Mouse (Mus musculus): ENCODE data around the gene Hist2h3b. TPM values are rescaled to one million over a fixed set of nuclear protein-coding genes. Genes with fewer than 3 reads are reported as not detected.
A peak's percentile ranks its signal among the peaks of the same experiment; 100 is the strongest.
"Not testable (repeated sequence)": the region's sequence is repeated elsewhere in the genome, so short reads cannot be mapped to it uniquely, and the experiment has no call there.

Gene Hist2h3b
- polyA plus RNA-seq, 1 experiment from 2014 or later, result 87.1 TPM

- peak overlapping the region; percentile 32 for H3K9ac ChIP-seq
- H3K9me3 ChIP-seq, result no peaks in the 10 kb centered on the region
- H3K36me3 ChIP-seq, result no peaks in the 10 kb centered on the region
- peaks cover 46% of the 10 kb centered on the region for H3K4me1 ChIP-seq
- H3K27me3 ChIP-seq, result no peaks in the 10 kb centered on the region
- WGBS, result 71% methylated on average over 9 of the region's 9 CpGs
- no peak for ATAC-seq (ENCODE audit: borderline replicate concordance, extremely low read depth, low FRiP score, low TSS enrichment)
- H3K4me3 ChIP-seq, result peak overlapping the region; percentile 12; the same call in 1 of the 2 replicates
- H3K27ac ChIP-seq, result peak overlapping the region; percentile 87
- peak overlapping the region; percentile 41 for H3K4me2 ChIP-seq
Measured at GRCm38 (mm10) chr3:96240799-96241197, 27.7 kb upstream of the Hist2h3b start.

GRCm38 (mm10) chr3:96243921-96244572 lies 24.4 kb upstream of the Hist2h3b start:
- Histone ChIP-seq H3K27ac (peak overlapping the region; percentile 99), H3K4me1 (peaks cover 36% of the 10 kb centered on the region), H3K36me3 (no peaks in the 10 kb centered on the region), H3K4me2 (peak overlapping the region; percentile 63), H3K9ac (peak overlapping the region; percentile 83; the same call in 1 of the 2 replicates), H3K27me3 (no peaks in the 10 kb centered on the region), H3K9me3 (no peaks in the 10 kb centered on the region), H3K4me3 (peak overlapping the region; percentile 51)
- ATAC-seq (ENCODE audit: borderline replicate concordance, extremely low read depth, low FRiP score, low TSS enrichment), result no peak
- 83% methylated on average over 7 of the region's 7 CpGs for WGBS

- Histone ChIP-seq H3K4me1 (peaks cover 41% of the 10 kb centered on the region), H3K4me2 (peak within 1 kb of the TSS; percentile 63), H3K9ac (peak within 1 kb of the TSS; percentile 83), H3K4me3 (peak within 1 kb of the TSS; percentile 51), H3K27ac (peak within 1 kb of the TSS; percentile 99)
- WGBS, result under 1% methylated on average over 32 of the region's 88 CpGs
- H3K36me3 ChIP-seq, H3K27me3 ChIP-seq, H3K9me3 ChIP-seq: not testable (repeated sequence)
- ATAC-seq (ENCODE audit: borderline replicate concordance, extremely low read depth, low FRiP score, low TSS enrichment), result peak; percentile 87
Measured at GRCm38 (mm10) chr3:96245003-96245886, 23.2 kb upstream of the Hist2h3b start, which contains the start of gene Hist2h2aa1. Gene Hist2h2aa1 (plus strand): TSS chr3:96245497.

- not testable (repeated sequence) for H3K4me2 ChIP-seq
Measured at GRCm38 (mm10) chr3:96246018-96246417, 22.4 kb upstream of the Hist2h3b start.

GRCm38 (mm10) chr3:96246427-96246856 lies 22.0 kb upstream of the Hist2h3b start, which contains the start of gene Hist2h3c1:
Gene Hist2h3c1 (plus strand): TSS chr3:96246685.
- peak within 1 kb of the TSS; percentile 83 for H3K27ac ChIP-seq
- 0% methylated on average over 6 of the region's 47 CpGs for WGBS
- H3K36me3 ChIP-seq, H3K27me3 ChIP-seq, H3K9me3 ChIP-seq: not testable (repeated sequence)
- peak within 1 kb of the TSS; percentile 59 for H3K4me2 ChIP-seq
- peaks cover 34% of the 10 kb centered on the region for H3K4me1 ChIP-seq
- ATAC-seq (ENCODE audit: borderline replicate concordance, extremely low read depth, low FRiP score, low TSS enrichment), result peak; percentile 94
- H3K4me3 ChIP-seq, result peak within 1 kb of the TSS; percentile 46
- peak within 1 kb of the TSS; percentile 37 for H3K9ac ChIP-seq

More at GRCm38 (mm10) chr3:96246018-96246417, 22.4 kb upstream of the Hist2h3b start:
- Histone ChIP-seq H3K9ac (0 out of 2 replicates have a peak overlapping the region, but pooled peaks have one; percentile 29), H3K27ac (peak overlapping the region; percentile 83), H3K4me3 (peak overlapping the region; percentile 34), H3K4me1 (peaks cover 37% of the 10 kb centered on the region)
- H3K27me3 ChIP-seq; H3K36me3 ChIP-seq; ATAC-seq (ENCODE audit: borderline replicate concordance, extremely low read depth, low FRiP score, low TSS enrichment); H3K9me3 ChIP-seq: not testable (repeated sequence)
- WGBS, result 0% methylated on average over 12 of the region's 21 CpGs

GRCm38 (mm10) chr3:96247356-96248140 lies 20.9 kb upstream of the Hist2h3b start:
- Histone ChIP-seq H3K9ac (peak overlapping the region; percentile 37), H3K4me1 (peaks cover 34% of the 10 kb centered on the region), H3K36me3 (no peaks in the 10 kb centered on the region), H3K4me3 (peak overlapping the region; percentile 46), H3K9me3 (no peaks in the 10 kb centered on the region), H3K27ac (peak overlapping the region; percentile 49), H3K4me2 (peak overlapping the region; percentile 59), H3K27me3 (peaks cover 5% of the 10 kb centered on the region; the same call in 1 of the 2 replicates)
- ATAC-seq (ENCODE audit: borderline replicate concordance, extremely low read depth, low FRiP score, low TSS enrichment), result no peak
- 2% methylated on average over 11 of the region's 11 CpGs for WGBS

- WGBS, result 35% methylated on average over 6 of the region's 6 CpGs
- H3K36me3 ChIP-seq, result no peaks in the 10 kb centered on the region
- peak overlapping the region; percentile 59 for H3K4me2 ChIP-seq
- peak overlapping the region; percentile 37 for H3K9ac ChIP-seq
- no peak for ATAC-seq (ENCODE audit: borderline replicate concordance, extremely low read depth, low FRiP score, low TSS enrichment)
- H3K27ac ChIP-seq, result no peak overlapping the region
- H3K27me3 ChIP-seq, result peaks cover 13% of the 10 kb centered on the region; the same call in 1 of the 2 replicates
- H3K4me3 ChIP-seq, result peak overlapping the region; percentile 46
- peaks cover 31% of the 10 kb centered on the region for H3K4me1 ChIP-seq
- no peaks in the 10 kb centered on the region for H3K9me3 ChIP-seq
Measured at GRCm38 (mm10) chr3:96248141-96249033, 20.1 kb upstream of the Hist2h3b start.

GRCm38 (mm10) chr3:96249034-96249345 lies 19.5 kb upstream of the Hist2h3b start:
- H3K4me3 ChIP-seq, result peak overlapping the region; percentile 46

GRCm38 (mm10) chr3:96250890-96251289 lies 17.6 kb upstream of the Hist2h3b start:
- no peaks in the 10 kb centered on the region for H3K9me3 ChIP-seq
- no peak overlapping the region for H3K27ac ChIP-seq
- H3K36me3 ChIP-seq, result no peaks in the 10 kb centered on the region
- H3K9ac ChIP-seq, result no peak overlapping the region
- H3K27me3 ChIP-seq, result peaks cover 34% of the 10 kb centered on the region
- ATAC-seq (ENCODE audit: borderline replicate concordance, extremely low read depth, low FRiP score, low TSS enrichment), result no peak
- H3K4me3 ChIP-seq, result no peak overlapping the region
- 74% methylated on average over 3 of the region's 3 CpGs for WGBS
- H3K4me2 ChIP-seq, result no peak overlapping the region
- peaks cover 19% of the 10 kb centered on the region for H3K4me1 ChIP-seq

More at GRCm38 (mm10) chr3:96249034-96249345, 19.5 kb upstream of the Hist2h3b start:
- 38% methylated on average over 4 of the region's 4 CpGs for WGBS
- peaks cover 25% of the 10 kb centered on the region for H3K4me1 ChIP-seq
- no peaks in the 10 kb centered on the region for H3K9me3 ChIP-seq
- peaks cover 19% of the 10 kb centered on the region; the same call in 1 of the 2 replicates for H3K27me3 ChIP-seq
- H3K27ac ChIP-seq, result no peak overlapping the region
- H3K36me3 ChIP-seq, result no peaks in the 10 kb centered on the region
- H3K9ac ChIP-seq, result no peak overlapping the region
- ATAC-seq (ENCODE audit: borderline replicate concordance, extremely low read depth, low FRiP score, low TSS enrichment), result no peak
- peak overlapping the region; percentile 59 for H3K4me2 ChIP-seq

- Histone ChIP-seq H3K4me2 (no peak overlapping the region), H3K27me3 (peaks cover 34% of the 10 kb centered on the region), H3K9me3 (no peaks in the 10 kb centered on the region), H3K36me3 (no peaks in the 10 kb centered on the region), H3K4me3 (no peak overlapping the region), H3K27ac (no peak overlapping the region), H3K9ac (no peak overlapping the region), H3K4me1 (peaks cover 21% of the 10 kb centered on the region)
- no peak for ATAC-seq (ENCODE audit: borderline replicate concordance, extremely low read depth, low FRiP score, low TSS enrichment)
- WGBS, result 83% methylated on average over 3 of the region's 3 CpGs
Measured at GRCm38 (mm10) chr3:96251787-96252186, 16.7 kb upstream of the Hist2h3b start.

Data from lung, embryonic 15.5 days (tissue).